Mouse (Mus musculus): ENCODE measurements around the gene Suco.

DNA sequence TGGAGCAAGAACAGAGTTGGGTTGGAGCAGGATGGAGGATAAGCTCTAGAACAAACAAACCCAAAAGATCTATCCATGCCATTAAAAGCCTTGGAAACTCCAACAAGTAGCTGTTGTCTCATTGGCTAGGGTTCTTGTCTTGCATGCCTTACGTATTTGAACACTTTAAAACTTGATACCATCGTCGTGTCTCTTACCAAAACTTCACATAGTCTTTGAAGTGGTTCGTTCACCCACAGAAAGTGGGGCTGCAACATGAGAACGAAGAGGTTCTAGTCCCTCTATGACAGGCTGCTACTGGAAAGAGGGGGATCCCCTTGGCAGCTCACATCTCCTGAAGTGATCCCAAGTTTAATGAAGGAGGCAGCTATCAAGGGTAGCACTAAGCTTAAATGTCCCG lies 101.3 kb downstream of the Suco start:
- no peak for TF ChIP-seq TBP (IDR thresholded peaks at IDR 0.05; ENCODE audit: low read depth, low read length)
- no peak for TF ChIP-seq POLR2A (IDR thresholded peaks at IDR 0.05; ENCODE audit: control insufficient read depth in 1 of 2, insufficient read depth in 1 of 2, low read depth in 1 of 2, low read length in 2 of 2, poor library complexity in 1 of 2)
- no peak for TF ChIP-seq CTCF (IDR thresholded peaks at IDR 0.05 in 2 of 3, conservative IDR thresholded peaks at IDR 0.05 in 1 of 3; ENCODE audit: control insufficient read depth in 1 of 3, insufficient read depth in 1 of 3, low read depth in 2 of 3, low read length in 3 of 3, poor library complexity in 1 of 3, severe bottlenecking in 1 of 3)
- TF ChIP-seq GATA1 (IDR thresholded peaks at IDR 0.05; ENCODE audit: low read depth, low read length), result no peak
- no peak for TF ChIP-seq ZMIZ1 (IDR thresholded peaks at IDR 0.05; ENCODE audit: low read depth, low read length)
- TF ChIP-seq POLR2AphosphoS5 (IDR thresholded peaks at IDR 0.05; ENCODE audit: borderline replicate concordance, low read depth, low read length), result no peak
- TF ChIP-seq SIN3A (IDR thresholded peaks at IDR 0.05; ENCODE audit: low read length), result no peak
- no peak for TF ChIP-seq SMC3 (IDR thresholded peaks at IDR 0.05; ENCODE audit: low read depth, low read length)

Data from MEL (cell line).